In genomic region chr2:31688074-31688925, GRCm38 (mm10) we compare ENCODE assay signal across 8 mouse cellular contexts. TPM values are rescaled to one million over a fixed set of nuclear protein-coding genes. Genes with fewer than 3 reads are reported as not detected.
A peak's percentile ranks its signal among the peaks of the same experiment; 100 is the strongest.
DNase-seq lines count a peak whose midpoint lies in the region; ATAC-seq lines count a peak whose summit lies in the region.

Abl1 (plus strand) TSS chr2:31688376.

- ATAC-seq in megakaryocyte progenitor cell, adult 5-6 weeks (replicated peaks; ENCODE audit: poor library complexity): peak; percentile 97

- peak; percentile 98 for DNase-seq in adipocyte (ENCODE audit: low spot score)
- DNase-seq in embryo, embryonic 10 days (ENCODE audit: low spot score): peak; percentile 99
- peak; percentile 86 for DNase-seq in gastrocnemius, postnatal 10 days
- DNase-seq in induced T-regulatory cell, adult 2 months (ENCODE audit: low read depth): peak; percentile 97
- peak; percentile 95 to 97 for DNase-seq in left cerebral cortex, adult 9 months (ENCODE audit: low spot score in 2 of 2)
- peak; percentile 91 for DNase-seq in right cerebral cortex, postnatal 14 days
- peak; percentile 89 to 96 for DNase-seq in urinary bladder, postnatal 36 days (ENCODE audit: low spot score in 2 of 2)

RNA-seq across cellular contexts. Expression of gene Abl1, which starts in this region (rescaled TPM):
- total RNA-seq in gastrocnemius, postnatal 10 days (2021): 10 to 100 TPM; 39.2 to 51.8 TPM
- 25.1 and 32.6 TPM in 2 replicates for total RNA-seq in megakaryocyte progenitor cell, adult 5-6 weeks (2015)
- total RNA-seq in megakaryocyte progenitor cell, adult 5-6 weeks (2017): 20.0 and 24.3 TPM in 2 replicates

Comparison
In these comparisons a context has a peak if more than half of its experiments do, and no peak if none do; other contexts are left out.
1. Peak in every context shown above with its lines: DNase-seq and ATAC-seq.